Mouse (Mus musculus): Measurements from ENCODE around the gene Rbpms2. TPM values are rescaled to one million over a fixed set of nuclear protein-coding genes. Genes with fewer than 3 reads are reported as not detected.
"Not testable (repeated sequence)": the region's sequence is repeated elsewhere in the genome, so short reads cannot be mapped to it uniquely, and the experiment has no call there.

The Rbpms2 gene
- polyA plus RNA-seq, 1 experiment from 2014 or later, result 98.2 TPM

DNA sequence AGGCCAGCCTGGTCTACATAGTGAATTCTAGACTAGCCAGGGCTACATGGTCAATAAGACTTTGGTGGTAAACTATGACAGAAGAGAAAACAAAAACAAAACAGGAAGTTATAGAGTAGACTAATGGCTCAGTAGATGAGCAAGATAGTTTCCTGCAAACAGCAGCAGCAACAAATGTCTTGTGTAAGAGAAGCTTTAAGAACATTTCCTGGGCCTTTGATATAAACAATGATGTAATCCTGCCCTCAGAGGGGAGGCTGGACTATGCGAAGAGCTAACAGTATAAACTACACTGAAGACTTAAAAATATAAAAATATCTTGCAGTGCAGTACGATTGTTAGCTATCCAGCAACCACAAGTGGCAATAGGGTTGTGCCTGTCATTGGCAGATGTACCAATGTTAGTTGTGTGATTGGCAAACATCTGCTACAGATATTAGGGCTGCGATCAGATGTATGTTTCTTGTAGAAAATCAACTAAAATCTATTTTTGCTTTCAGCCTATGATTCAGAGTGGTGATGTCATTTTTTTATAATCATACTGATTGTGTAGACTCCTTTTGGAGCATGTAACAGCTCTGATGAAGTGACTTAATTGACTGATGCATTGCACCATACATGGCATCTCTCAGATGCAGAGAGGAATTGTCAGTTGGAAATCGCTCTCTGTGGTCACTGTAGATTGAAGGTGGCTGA is 51.6 kb downstream of the Rbpms2 start:
- no peak overlapping the region for H3K4me3 ChIP-seq
- 0 out of 2 replicates have a peak overlapping the region, but pooled peaks have one; percentile 84 for H3K4me2 ChIP-seq
- H3K4me1 ChIP-seq (replicated peaks), result peaks cover 57% of the 10 kb centered on the region
- no peak for ATAC-seq (replicated peaks; ENCODE audit: insufficient number of reproducible peaks, insufficient read depth, low FRiP score, low read depth)
- H3K9me3 ChIP-seq (replicated peaks), result no peaks in the 10 kb centered on the region
- 72% methylated on average over 4 of the region's 4 CpGs for WGBS
- peaks cover 1% of the 10 kb centered on the region; the same call in 1 of the 2 replicates for H3K36me3 ChIP-seq
- H3K9ac ChIP-seq, result no peak overlapping the region
- no peaks in the 10 kb centered on the region for H3K27me3 ChIP-seq
- H3K27ac ChIP-seq, result peak overlapping the region; percentile 91

DNA sequence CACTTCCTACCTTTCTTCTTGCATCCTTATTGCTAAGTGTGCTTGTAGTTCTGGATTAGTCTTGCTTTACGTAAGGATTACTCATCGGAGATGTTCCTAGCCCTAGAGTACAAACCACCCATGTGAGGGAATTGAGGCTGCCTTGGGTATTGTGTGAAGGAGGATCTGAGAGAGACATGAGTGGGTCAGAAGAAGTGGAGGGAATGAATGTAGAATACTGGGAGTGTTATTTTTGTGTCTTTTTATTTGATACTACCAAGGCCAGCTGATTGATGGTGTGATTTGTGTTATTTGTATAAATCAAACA is 52.1 kb downstream of the Rbpms2 start:
- no peak overlapping the region for H3K4me3 ChIP-seq
- peaks cover 6% of the 10 kb centered on the region for H3K36me3 ChIP-seq
- 83% methylated on average over 2 of the region's 2 CpGs for WGBS
- 0 out of 2 replicates have a peak overlapping the region, but pooled peaks have one; percentile 91 for H3K27ac ChIP-seq
- H3K4me2 ChIP-seq, result no peak overlapping the region
- ATAC-seq (replicated peaks; ENCODE audit: insufficient number of reproducible peaks, insufficient read depth, low FRiP score, low read depth), result no peak
- peaks cover 57% of the 10 kb centered on the region for H3K4me1 ChIP-seq (replicated peaks)
- H3K27me3 ChIP-seq, result no peaks in the 10 kb centered on the region
- H3K9ac ChIP-seq, result no peak overlapping the region
- no peaks in the 10 kb centered on the region for H3K9me3 ChIP-seq (replicated peaks)

DNA sequence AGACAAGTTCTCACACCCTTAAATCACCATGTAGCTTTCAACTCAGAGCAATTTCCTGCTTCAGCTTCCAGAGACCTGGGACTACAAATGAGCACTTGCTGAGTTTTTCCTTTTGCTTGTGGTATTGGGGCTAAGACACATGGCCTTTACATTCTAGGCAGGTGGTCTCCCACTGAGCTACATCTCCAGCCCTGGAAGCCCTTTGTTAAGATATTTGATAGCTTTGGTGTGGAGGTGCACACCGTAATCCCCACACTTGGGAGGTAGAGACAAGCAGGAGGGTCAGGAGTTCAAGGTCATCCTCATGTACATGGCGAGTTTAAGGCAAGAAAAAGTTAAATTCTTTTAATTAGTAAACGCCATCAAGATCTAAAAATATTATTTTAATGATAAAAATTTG is 52.7 kb downstream of the Rbpms2 start:
- Histone ChIP-seq H3K27ac (no peak overlapping the region), H3K4me3 (no peak overlapping the region), H3K4me2 (no peak overlapping the region), H3K27me3 (no peaks in the 10 kb centered on the region), H3K36me3 (peaks cover 12% of the 10 kb centered on the region), H3K9ac (no peak overlapping the region), H3K9me3 (replicated peaks) (no peaks in the 10 kb centered on the region), H3K4me1 (replicated peaks) (peaks cover 55% of the 10 kb centered on the region)
- no peak for ATAC-seq (replicated peaks; ENCODE audit: insufficient number of reproducible peaks, insufficient read depth, low FRiP score, low read depth)
- 80% methylated on average over 3 of the region's 3 CpGs for WGBS

DNA sequence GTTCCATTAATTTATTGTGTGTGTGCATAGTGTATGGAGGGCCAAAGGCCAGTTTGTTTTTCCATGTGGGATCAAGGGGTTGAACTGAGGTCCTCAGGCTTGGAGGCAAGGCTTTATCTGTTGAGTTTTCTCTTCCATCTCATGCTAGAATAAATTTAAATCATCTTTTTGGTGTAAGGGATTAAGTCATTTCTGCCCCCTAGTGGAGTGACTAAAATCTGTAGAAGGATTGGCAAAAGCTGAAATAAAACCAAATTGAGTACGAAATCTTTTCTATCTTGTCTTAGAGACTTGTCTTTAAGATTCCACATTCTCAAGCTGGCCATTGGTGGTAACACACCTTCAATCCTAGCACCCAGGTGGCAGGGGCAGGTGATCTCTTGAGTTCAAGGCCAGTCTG is 53.5 kb downstream of the Rbpms2 start:
- H3K27ac ChIP-seq, result no peak overlapping the region
- 56% methylated on average over 1 of the region's 1 CpGs for WGBS
- H3K4me1 ChIP-seq (replicated peaks), result peaks cover 47% of the 10 kb centered on the region
- no peak overlapping the region for H3K4me2 ChIP-seq
- H3K36me3 ChIP-seq, result peaks cover 20% of the 10 kb centered on the region
- no peak for ATAC-seq (replicated peaks; ENCODE audit: insufficient number of reproducible peaks, insufficient read depth, low FRiP score, low read depth)
- no peaks in the 10 kb centered on the region for H3K9me3 ChIP-seq (replicated peaks)
- no peaks in the 10 kb centered on the region for H3K27me3 ChIP-seq
- H3K9ac ChIP-seq, result no peak overlapping the region
- H3K4me3 ChIP-seq, result no peak overlapping the region

DNA sequence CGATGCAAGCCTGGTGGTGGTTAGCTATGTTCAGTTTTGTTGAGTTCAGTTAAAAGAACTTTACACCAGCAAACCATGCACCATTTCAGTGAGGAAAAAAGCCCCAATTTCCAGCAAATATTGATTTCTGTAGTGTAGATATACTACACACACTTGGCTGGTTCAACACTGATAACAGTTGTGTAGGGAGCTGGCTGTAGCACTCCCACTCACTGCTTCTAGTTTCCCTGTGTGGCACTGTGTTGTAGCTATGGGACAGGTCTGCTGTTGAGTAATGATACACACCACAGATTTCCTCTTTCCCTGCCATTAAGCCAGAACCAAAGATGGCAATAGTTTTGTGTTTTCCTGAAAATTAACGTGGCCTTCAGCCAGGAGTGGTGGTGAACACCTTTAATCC is 55.3 kb downstream of the Rbpms2 start:
- Histone ChIP-seq H3K9me3 (replicated peaks) (no peaks in the 10 kb centered on the region), H3K4me3 (no peak overlapping the region), H3K36me3 (peaks cover 29% of the 10 kb centered on the region), H3K4me2 (no peak overlapping the region), H3K27me3 (no peaks in the 10 kb centered on the region), H3K4me1 (replicated peaks) (peaks cover 30% of the 10 kb centered on the region), H3K9ac (no peak overlapping the region), H3K27ac (no peak overlapping the region)
- no peak for ATAC-seq (replicated peaks; ENCODE audit: insufficient number of reproducible peaks, insufficient read depth, low FRiP score, low read depth)
- WGBS, result 82% methylated on average over 2 of the region's 2 CpGs

DNA sequence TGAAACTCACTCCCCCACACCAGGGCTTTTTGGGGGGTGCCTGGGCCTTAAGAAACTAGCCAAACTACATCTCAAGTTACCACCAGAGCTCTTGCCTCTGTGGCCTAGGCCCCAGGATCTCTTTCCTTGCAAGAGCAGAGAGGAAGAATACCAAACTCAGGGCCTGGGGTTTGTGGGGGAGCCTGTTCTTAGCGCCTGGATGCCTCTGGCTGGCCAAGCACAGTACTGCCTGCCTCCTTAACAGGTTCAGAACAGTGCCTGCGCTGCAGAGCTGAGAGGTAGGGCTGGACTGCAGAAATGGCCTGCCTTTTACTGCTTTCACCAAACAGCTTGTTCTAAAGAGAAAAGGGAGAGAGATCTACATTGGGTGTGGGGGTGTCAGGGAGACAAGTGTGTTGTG is 60.4 kb downstream of the Rbpms2 start:
- H3K4me2 ChIP-seq; H3K27me3 ChIP-seq; H3K9me3 ChIP-seq (replicated peaks); H3K27ac ChIP-seq; ATAC-seq (replicated peaks; ENCODE audit: insufficient number of reproducible peaks, insufficient read depth, low FRiP score, low read depth); H3K4me1 ChIP-seq (replicated peaks); H3K9ac ChIP-seq; H3K4me3 ChIP-seq: not testable (repeated sequence)
- 63% methylated on average over 2 of the region's 2 CpGs for WGBS
- H3K36me3 ChIP-seq, result peaks cover 65% of the 10 kb centered on the region

DNA sequence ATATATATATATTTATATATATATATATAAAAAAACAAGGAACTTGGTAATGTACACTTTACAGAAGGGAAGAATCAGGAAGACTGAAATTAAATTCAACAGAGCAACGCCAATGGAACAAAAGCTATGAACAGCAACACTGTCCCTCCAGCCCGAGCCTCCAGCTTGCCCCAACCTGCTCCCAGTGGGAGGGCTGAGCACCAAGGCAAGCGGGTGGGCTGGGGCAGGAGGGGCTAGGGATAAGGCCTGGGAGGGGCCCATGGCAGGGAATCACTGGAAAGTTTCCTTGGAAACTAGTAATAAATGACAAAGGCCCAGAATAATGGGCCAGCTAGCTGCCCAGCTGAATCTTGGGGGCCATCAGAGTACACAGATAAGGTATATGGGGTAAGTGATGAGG is 63.0 kb downstream of the Rbpms2 start:
- Histone ChIP-seq H3K27ac (peak overlapping the region; percentile 29; the same call in 1 of the 2 replicates), H3K9me3 (replicated peaks) (no peaks in the 10 kb centered on the region), H3K36me3 (peaks cover 62% of the 10 kb centered on the region), H3K27me3 (no peaks in the 10 kb centered on the region), H3K4me2 (no peak overlapping the region), H3K9ac (no peak overlapping the region), H3K4me3 (no peak overlapping the region), H3K4me1 (replicated peaks) (peaks cover 26% of the 10 kb centered on the region)
- ATAC-seq (replicated peaks; ENCODE audit: insufficient number of reproducible peaks, insufficient read depth, low FRiP score, low read depth), result no peak
- 53% methylated on average over 3 of the region's 3 CpGs for WGBS

DNA sequence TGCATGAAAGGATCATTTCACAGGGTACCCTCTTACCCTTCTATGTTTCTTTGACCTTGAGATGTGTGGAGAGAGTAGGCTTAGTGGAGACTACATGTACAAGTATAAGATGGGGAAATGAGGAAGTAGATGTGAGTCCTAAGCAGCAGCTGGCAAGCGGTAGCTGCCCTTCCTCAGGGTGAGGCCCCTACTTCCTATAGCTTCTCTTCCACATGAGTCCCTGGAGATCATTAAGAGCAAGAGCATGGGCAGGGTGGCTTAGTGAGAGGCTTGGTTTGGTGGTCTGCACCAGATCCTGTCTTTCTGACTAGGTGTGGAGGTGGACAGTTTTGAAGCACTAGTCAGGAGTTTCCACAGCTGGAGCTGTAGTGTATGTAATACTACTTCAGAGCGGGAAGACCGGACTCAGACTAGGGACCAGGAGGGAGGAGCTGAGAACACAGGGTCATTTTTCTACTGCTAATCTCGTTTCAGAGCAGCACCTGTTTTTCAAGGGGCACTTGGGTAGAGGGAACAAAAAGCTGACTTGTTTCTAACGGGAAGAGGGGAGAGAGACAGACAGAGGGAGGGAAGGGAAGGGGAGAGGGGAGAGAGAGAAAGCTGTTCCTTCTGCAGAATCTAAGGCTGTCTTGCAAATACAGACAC is 63.6 kb downstream of the Rbpms2 start:
- no peak overlapping the region for H3K4me3 ChIP-seq

DNA sequence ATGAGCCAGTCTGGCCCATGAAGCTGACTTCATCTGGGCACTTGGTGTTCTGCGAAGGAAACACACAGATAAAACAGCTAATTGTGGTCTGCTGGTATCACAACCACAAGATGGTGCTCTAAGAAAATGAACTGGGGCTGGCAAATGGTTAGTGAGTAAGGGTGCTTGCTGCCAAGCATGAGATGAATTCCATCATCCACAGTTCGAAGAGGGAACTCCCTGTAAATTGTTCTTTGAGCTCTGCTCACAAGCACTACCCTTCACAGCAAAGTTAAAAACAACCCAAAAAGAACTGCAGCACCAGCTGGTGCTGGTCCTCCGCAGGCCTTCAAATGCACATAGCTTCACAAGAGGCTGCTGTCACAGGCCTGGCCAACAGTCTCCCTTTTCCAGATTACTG is 66.2 kb downstream of the Rbpms2 start:
- 34% methylated on average over 3 of the region's 3 CpGs for WGBS
- H3K9ac ChIP-seq, result no peak overlapping the region
- H3K27ac ChIP-seq, result peak overlapping the region; percentile 68
- no peaks in the 10 kb centered on the region for H3K9me3 ChIP-seq (replicated peaks)
- no peak overlapping the region for H3K4me3 ChIP-seq
- no peak for ATAC-seq (replicated peaks; ENCODE audit: insufficient number of reproducible peaks, insufficient read depth, low FRiP score, low read depth)
- H3K36me3 ChIP-seq, result peaks cover 65% of the 10 kb centered on the region
- H3K4me2 ChIP-seq, result no peak overlapping the region
- no peaks in the 10 kb centered on the region for H3K27me3 ChIP-seq
- H3K4me1 ChIP-seq (replicated peaks), result peaks cover 30% of the 10 kb centered on the region

More for the DNA sequence above, 63.6 kb downstream of the Rbpms2 start:
- no peaks in the 10 kb centered on the region for H3K27me3 ChIP-seq
- peak overlapping the region; percentile 29 for H3K27ac ChIP-seq
- H3K9me3 ChIP-seq (replicated peaks), result no peaks in the 10 kb centered on the region
- H3K36me3 ChIP-seq, result peaks cover 56% of the 10 kb centered on the region
- WGBS, result 39% methylated on average over 5 of the region's 5 CpGs
- H3K4me1 ChIP-seq (replicated peaks), result peaks cover 29% of the 10 kb centered on the region
- ATAC-seq (replicated peaks; ENCODE audit: insufficient number of reproducible peaks, insufficient read depth, low FRiP score, low read depth), result no peak
- no peak overlapping the region for H3K9ac ChIP-seq
- H3K4me2 ChIP-seq, result no peak overlapping the region

DNA sequence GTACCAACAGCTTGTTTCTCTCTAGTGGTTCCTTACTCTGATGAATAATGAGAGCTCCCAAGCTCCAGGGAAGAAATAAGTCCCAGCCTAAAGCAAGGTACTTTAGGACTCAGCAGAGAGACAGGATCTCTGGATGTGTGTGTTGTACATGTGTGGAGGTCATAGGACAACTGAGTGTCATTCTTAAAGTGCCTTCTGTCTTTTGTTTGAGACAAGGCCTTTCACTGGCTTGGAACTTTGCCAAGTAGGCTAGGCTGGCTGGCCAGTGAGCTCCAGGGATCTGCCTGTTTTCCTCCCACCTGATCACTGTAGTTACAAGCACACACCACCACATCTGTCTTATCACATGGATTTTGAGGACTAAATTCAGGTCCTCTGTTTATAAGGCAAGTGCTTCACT is 66.9 kb downstream of the Rbpms2 start:
- Histone ChIP-seq H3K4me2 (no peak overlapping the region), H3K4me3 (no peak overlapping the region), H3K36me3 (peaks cover 66% of the 10 kb centered on the region), H3K27me3 (no peaks in the 10 kb centered on the region), H3K9ac (no peak overlapping the region), H3K4me1 (replicated peaks) (peaks cover 30% of the 10 kb centered on the region), H3K27ac (peak overlapping the region; percentile 68), H3K9me3 (replicated peaks) (no peaks in the 10 kb centered on the region)
- ATAC-seq (replicated peaks; ENCODE audit: insufficient number of reproducible peaks, insufficient read depth, low FRiP score, low read depth), result no peak

DNA sequence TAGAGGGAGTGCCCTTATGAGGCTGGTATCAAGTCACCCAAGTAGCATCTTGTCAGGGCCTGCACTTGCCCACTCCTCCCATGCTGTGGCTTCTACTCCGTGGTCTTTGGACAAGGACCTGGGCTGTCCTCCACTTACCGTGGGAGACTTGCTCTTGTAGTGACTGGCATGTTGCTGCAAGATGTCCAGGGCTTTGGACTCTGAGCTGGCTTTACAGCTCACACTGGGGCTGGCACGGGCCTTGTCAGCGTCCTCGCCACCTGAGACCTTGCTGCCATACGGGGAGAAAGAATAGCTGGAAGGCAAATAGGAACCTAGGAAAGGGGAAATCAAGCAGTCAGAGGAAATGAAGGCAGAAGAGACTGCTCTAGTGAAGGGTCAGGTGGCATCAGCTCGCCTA is 67.9 kb downstream of the Rbpms2 start:
- Histone ChIP-seq H3K9me3 (replicated peaks) (no peaks in the 10 kb centered on the region), H3K4me1 (replicated peaks) (peaks cover 30% of the 10 kb centered on the region), H3K4me3 (no peak overlapping the region), H3K27me3 (no peaks in the 10 kb centered on the region), H3K4me2 (no peak overlapping the region), H3K9ac (no peak overlapping the region), H3K27ac (no peak overlapping the region), H3K36me3 (peaks cover 68% of the 10 kb centered on the region)
- no peak for ATAC-seq (replicated peaks; ENCODE audit: insufficient number of reproducible peaks, insufficient read depth, low FRiP score, low read depth)
- WGBS, result 82% methylated on average over 7 of the region's 7 CpGs

DNA sequence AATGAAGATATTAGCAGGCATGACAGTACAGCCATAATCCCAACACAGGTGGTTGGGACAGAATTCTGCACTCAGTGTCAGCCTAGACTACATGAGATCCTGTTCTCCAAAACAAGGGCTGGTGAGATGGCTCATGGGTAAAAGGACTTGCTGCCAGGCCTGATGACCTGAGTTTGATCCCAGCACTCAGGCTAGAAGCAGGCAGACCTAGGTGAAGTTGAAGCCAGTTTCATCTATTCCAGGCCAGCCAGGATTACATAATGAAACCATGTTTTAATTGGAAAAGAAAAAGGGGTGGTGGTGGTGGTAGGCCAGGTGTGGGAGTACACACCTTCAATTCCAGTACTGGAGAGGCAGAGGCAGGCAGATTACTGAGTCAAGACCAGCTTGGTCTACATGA is 68.5 kb downstream of the Rbpms2 start:
- H3K9ac ChIP-seq, result no peak overlapping the region
- H3K4me2 ChIP-seq, result no peak overlapping the region
- H3K4me1 ChIP-seq (replicated peaks), result peaks cover 24% of the 10 kb centered on the region
- H3K27ac ChIP-seq, result no peak overlapping the region
- no peak overlapping the region for H3K4me3 ChIP-seq
- no peaks in the 10 kb centered on the region for H3K9me3 ChIP-seq (replicated peaks)
- H3K36me3 ChIP-seq, result peaks cover 67% of the 10 kb centered on the region
- H3K27me3 ChIP-seq, result no peaks in the 10 kb centered on the region
- no peak for ATAC-seq (replicated peaks; ENCODE audit: insufficient number of reproducible peaks, insufficient read depth, low FRiP score, low read depth)

Data from heart, embryonic 15.5 days (tissue).